9 mouse cellular contexts compared by ENCODE assay signal in the genomic region with DNA sequence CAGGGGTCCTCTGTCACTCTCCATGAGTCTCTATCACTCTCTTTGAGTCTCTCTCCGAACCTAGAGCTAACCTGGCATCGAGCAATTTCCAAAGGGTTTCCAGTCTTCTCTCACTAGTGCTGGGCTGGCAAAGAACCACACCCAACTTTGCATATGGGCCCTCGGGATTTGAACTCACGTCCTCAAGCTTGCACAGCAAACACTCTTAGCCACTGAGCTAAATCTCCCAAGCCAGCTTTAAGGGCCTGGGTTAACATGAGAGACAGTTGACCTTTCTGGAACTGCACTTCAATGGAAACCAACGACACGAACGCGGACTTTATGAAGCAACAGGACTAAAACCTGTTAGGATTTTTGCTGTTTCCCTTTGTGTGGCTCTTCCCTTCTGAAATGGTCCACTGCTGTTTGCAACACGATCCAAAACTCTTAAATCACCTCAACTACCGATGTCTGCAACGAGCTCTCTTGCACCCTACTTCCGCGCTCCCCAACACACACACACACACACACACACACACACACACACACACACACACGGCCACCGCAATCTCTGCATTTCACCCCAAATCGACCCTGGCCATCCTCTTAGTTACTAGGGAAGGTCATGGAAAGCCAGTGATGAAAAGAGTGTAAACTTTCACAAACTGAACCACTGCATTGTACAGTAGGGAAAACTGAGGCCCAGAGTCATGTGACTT. TPM values are rescaled to one million over a fixed set of nuclear protein-coding genes. Genes with fewer than 3 reads are reported as not detected.
A peak's percentile ranks its signal among the peaks of the same experiment; 100 is the strongest.
DNase-seq lines count a peak whose midpoint lies in the region; ATAC-seq lines count a peak whose summit lies in the region.
"Had no signal": no experiment of that assay in that cellular context is flagged by ENCODE, and none has a peak within 500 bp of the region (broad histone marks: within the 10 kb centered on the region; RNA-seq: fewer than 3 reads in every experiment).

No protein-coding gene starts in this region.

- peaks cover 10% of the 10 kb centered on the region for H3K4me1 ChIP-seq in heart, embryonic 10.5 days
- H3K4me1 ChIP-seq in hindbrain, embryonic 14.5 days (replicated peaks; ENCODE audit: control insufficient read depth, insufficient read depth, low read length), result 0 out of 2 replicates have a peak, but pooled peaks cover 5% of the 10 kb centered on the region
- peaks cover 29% of the 10 kb centered on the region for H3K4me1 ChIP-seq in midbrain, embryonic 10.5 days

- no peak for ATAC-seq in hindbrain, embryonic 14.5 days (ENCODE audit: low FRiP score)

- H3K9ac ChIP-seq in hindbrain, embryonic 14.5 days, result peak overlapping the region; percentile 79; the same call in 1 of the 2 replicates

- H3K9me3 ChIP-seq in heart, embryonic 10.5 days, result no peaks in the 10 kb centered on the region
- no peaks in the 10 kb centered on the region for H3K9me3 ChIP-seq in hindbrain, embryonic 14.5 days (ENCODE audit: control insufficient read depth, low read length)
- H3K9me3 ChIP-seq in midbrain, embryonic 10.5 days (replicated peaks), result no peaks in the 10 kb centered on the region

- H3K27ac ChIP-seq in heart, embryonic 10.5 days, result peak overlapping the region; percentile 92; the same call in 1 of the 2 replicates
- H3K27ac ChIP-seq in hindbrain, embryonic 14.5 days, result 0 out of 2 replicates have a peak overlapping the region, but pooled peaks have one; percentile 20
- no peak overlapping the region for H3K27ac ChIP-seq in midbrain, embryonic 10.5 days (replicated peaks)

- H3K36me3 ChIP-seq in heart, embryonic 10.5 days, result no peaks in the 10 kb centered on the region
- no peaks in the 10 kb centered on the region for H3K36me3 ChIP-seq in hindbrain, embryonic 14.5 days (replicated peaks; ENCODE audit: control insufficient read depth, insufficient read depth)
- H3K36me3 ChIP-seq in midbrain, embryonic 10.5 days, result no peaks in the 10 kb centered on the region
- H3K36me3 ChIP-seq: G1E had no signal

- H3K27me3 ChIP-seq in heart, embryonic 10.5 days (ENCODE audit: insufficient read depth, poor library complexity, severe bottlenecking), result no peaks in the 10 kb centered on the region
- H3K27me3 ChIP-seq in hindbrain, embryonic 14.5 days (ENCODE audit: control insufficient read depth, insufficient read depth, low read length), result peaks cover 26% of the 10 kb centered on the region
- H3K27me3 ChIP-seq in midbrain, embryonic 10.5 days (ENCODE audit: low read depth, poor library complexity, severe bottlenecking), result peaks cover 39% of the 10 kb centered on the region

- WGBS in heart, embryonic 10.5 days, result 78% methylated on average over 16 of the region's 16 CpGs
- WGBS in hindbrain, embryonic 14.5 days, result 81% methylated on average over 16 of the region's 16 CpGs
- 87% methylated on average over 15 of the region's 16 CpGs for WGBS in midbrain, embryonic 10.5 days

- peak overlapping the region; percentile 95 for H3K4me2 ChIP-seq in hindbrain, embryonic 14.5 days (replicated peaks)

- DNase-seq in heart, embryonic 10.5 days (ENCODE audit: low spot score), result no peak
- no peak for DNase-seq in heart, adult 8-10 months (ENCODE audit: low spot score)
- DNase-seq in T-cell, adult 2 months (ENCODE audit: low spot score), result peak; percentile 34
- no peak for DNase-seq in hindbrain, embryonic 14.5 days (ENCODE audit: low spot score)
- DNase-seq in midbrain, embryonic 10.5 days (ENCODE audit: low spot score), result no peak
- no peak for DNase-seq in cerebellum, adult 11-12 months
- no peak for DNase-seq in frontal cortex, adult 2 months (ENCODE audit: extremely low spot score in 1 of 2, low spot score in 1 of 2)
- no peak for DNase-seq in embryo, embryonic 9.5 days (ENCODE audit: extremely low spot score)

- peak overlapping the region; percentile 70 for H3K4me3 ChIP-seq in heart, embryonic 10.5 days
- H3K4me3 ChIP-seq in hindbrain, embryonic 14.5 days (replicated peaks; ENCODE audit: low read length), result peak overlapping the region; percentile 62
- peak overlapping the region; percentile 82 for H3K4me3 ChIP-seq in midbrain, embryonic 10.5 days

RNA-seq across cellular contexts. Expression of a gene that starts 1.5 kb away (rescaled TPM):
- polyA plus RNA-seq in heart, embryonic 10.5 days (2016; fragmentation: Nextera tagmentation; extraction: Ambion mirVana), result 9.4 and 12.5 TPM in 2 replicates
- total RNA-seq in heart, adult 8-10 months (2022), result 10 to 100 TPM; 33.5 to 39.3 (median 35.0) TPM
- 10.9 and 11.4 TPM in 2 replicates for polyA plus RNA-seq in hindbrain, embryonic 14.5 days (2014; fragmentation: Nextera tagmentation; extraction: Ambion mirVana)
- 7.2 and 8.5 TPM in 2 replicates for polyA plus RNA-seq in midbrain, embryonic 10.5 days (2016; fragmentation: Nextera tagmentation; extraction: Ambion mirVana)
- polyA plus RNA-seq in frontal cortex, adult 2 months (2012; rRNA removed), result 9.1 and 11.5 TPM in 2 replicates
- polyA plus RNA-seq: G1E had no signal
